Mouse (Mus musculus): Measurements from ENCODE around the gene Gm10837. TPM values are rescaled to one million over a fixed set of nuclear protein-coding genes. Genes with fewer than 3 reads are reported as not detected.

Gene Gm10837
- polyA plus RNA-seq, 1 experiment from 2014 or later, result not detected

- DNase-seq, result no peak
- 4% methylated on average over 12 of the region's 12 CpGs for WGBS (ENCODE audit: insufficient replicate concordance)
- Histone ChIP-seq H3K4me2 (ENCODE audit: low read depth, low read length) (no peak overlapping the region), H3K36me3 (replicated peaks; ENCODE audit: insufficient read depth, low read length) (no peaks in the 10 kb centered on the region), H3K27ac (ENCODE audit: low read depth) (no peak overlapping the region), H3K4me3 (ENCODE audit: low read depth, low read length) (no peak overlapping the region), H3K4me1 (ENCODE audit: insufficient read depth) (peaks cover 3% of the 10 kb centered on the region), H3K27me3 (ENCODE audit: insufficient read depth, low read length) (peaks cover 93% of the 10 kb centered on the region), H3K9ac (replicated peaks) (no peak overlapping the region), H3K9me3 (ENCODE audit: low read length) (no peaks in the 10 kb centered on the region)
- ATAC-seq, result no peak
- TF ChIP-seq CTCF (IDR thresholded peaks at IDR 0.05; ENCODE audit: low read depth), result no peak
- no peak for TF ChIP-seq EP300 (IDR thresholded peaks at IDR 0.05; ENCODE audit: low read depth)
These were observed 4.7 kb upstream of the Gm10837 start for GRCm38 (mm10) chr14:122485635-122486181.

GRCm38 (mm10) chr14:122486611-122487010, 3.8 kb upstream of the Gm10837 start:
- H3K4me2 ChIP-seq (ENCODE audit: low read depth, low read length), result no peak overlapping the region
- H3K4me3 ChIP-seq (ENCODE audit: low read depth, low read length), result no peak overlapping the region
- 9% methylated on average over 1 of the region's 1 CpGs for WGBS (ENCODE audit: insufficient replicate concordance)
- no peaks in the 10 kb centered on the region for H3K36me3 ChIP-seq (replicated peaks; ENCODE audit: insufficient read depth, low read length)
- peaks cover 93% of the 10 kb centered on the region for H3K27me3 ChIP-seq (ENCODE audit: insufficient read depth, low read length)
- H3K27ac ChIP-seq (ENCODE audit: low read depth), result no peak overlapping the region
- TF ChIP-seq EP300 (IDR thresholded peaks at IDR 0.05; ENCODE audit: low read depth), result no peak
- no peak for TF ChIP-seq CTCF (IDR thresholded peaks at IDR 0.05; ENCODE audit: low read depth)
- ATAC-seq (no peak), DNase-seq (no peak)
- H3K9me3 ChIP-seq (ENCODE audit: low read length), result no peaks in the 10 kb centered on the region
- H3K9ac ChIP-seq (replicated peaks), result no peak overlapping the region
- H3K4me1 ChIP-seq (ENCODE audit: insufficient read depth), result peaks cover 5% of the 10 kb centered on the region

DNA sequence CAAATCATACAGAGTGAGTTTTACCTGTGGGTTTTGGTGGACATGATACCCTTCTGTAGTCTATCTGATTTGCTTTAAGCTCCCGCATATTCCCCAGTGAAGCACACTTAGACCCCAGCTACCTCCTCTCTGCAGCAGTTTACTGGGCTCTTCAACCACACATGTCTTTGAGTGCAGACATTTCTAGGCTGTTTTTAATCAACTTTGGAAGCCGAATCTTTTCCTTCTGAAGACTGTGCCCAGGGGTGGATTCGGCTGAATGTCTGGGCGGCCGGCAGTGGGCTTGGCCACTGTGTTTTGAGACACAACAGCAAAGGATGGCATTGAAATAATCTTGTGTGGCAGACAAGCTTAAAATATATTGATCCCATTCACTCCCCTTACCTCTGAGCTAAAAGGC, 3.0 kb upstream of the Gm10837 start:
- Histone ChIP-seq H3K9me3 (ENCODE audit: low read length) (no peaks in the 10 kb centered on the region), H3K27ac (ENCODE audit: low read depth) (no peak overlapping the region), H3K4me2 (ENCODE audit: low read depth, low read length) (no peak overlapping the region), H3K36me3 (replicated peaks; ENCODE audit: insufficient read depth, low read length) (no peaks in the 10 kb centered on the region), H3K9ac (replicated peaks) (no peak overlapping the region), H3K27me3 (ENCODE audit: insufficient read depth, low read length) (peaks cover 88% of the 10 kb centered on the region), H3K4me3 (ENCODE audit: low read depth, low read length) (no peak overlapping the region), H3K4me1 (ENCODE audit: insufficient read depth) (peaks cover 5% of the 10 kb centered on the region)
- whole genome bisulfite sequencing (ENCODE audit: insufficient replicate concordance), result 10% methylated on average over 5 of the region's 5 CpGs
- no peak for DNase-seq
- TF ChIP-seq EP300 (IDR thresholded peaks at IDR 0.05; ENCODE audit: low read depth) (no peak), CTCF (IDR thresholded peaks at IDR 0.05; ENCODE audit: low read depth) (no peak)
- no peak for ATAC-seq

DNA sequence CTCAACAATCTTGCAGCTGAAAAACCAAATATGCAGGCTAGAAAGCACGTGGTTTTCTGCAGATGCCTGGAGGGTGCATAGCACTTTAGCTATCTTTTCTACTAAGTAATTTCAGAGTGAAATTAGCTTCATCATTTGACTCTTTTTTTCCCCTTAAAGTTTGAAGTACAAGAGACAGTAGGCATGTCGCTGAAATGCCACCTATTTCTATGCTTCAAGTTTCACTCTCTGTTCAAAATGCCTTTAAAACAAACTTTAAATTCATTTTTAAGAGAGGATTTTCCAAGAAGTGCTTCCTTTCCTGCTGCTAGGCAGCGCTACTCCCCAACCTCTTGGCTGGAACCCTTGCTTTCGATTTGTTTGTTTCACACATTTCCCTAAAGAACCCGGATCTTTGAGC, 1.3 kb upstream of the Gm10837 start:
- H3K36me3 ChIP-seq (replicated peaks; ENCODE audit: insufficient read depth, low read length), result no peaks in the 10 kb centered on the region
- no peak overlapping the region for H3K9ac ChIP-seq (replicated peaks)
- peaks cover 5% of the 10 kb centered on the region for H3K4me1 ChIP-seq (ENCODE audit: insufficient read depth)
- DNase-seq (no peak), ATAC-seq (no peak)
- no peak for TF ChIP-seq EP300 (IDR thresholded peaks at IDR 0.05; ENCODE audit: low read depth)
- TF ChIP-seq CTCF (IDR thresholded peaks at IDR 0.05; ENCODE audit: low read depth), result no peak
- no peak overlapping the region for H3K4me3 ChIP-seq (ENCODE audit: low read depth, low read length)
- WGBS (ENCODE audit: insufficient replicate concordance), result under 1% methylated on average over 5 of the region's 5 CpGs
- no peak overlapping the region for H3K4me2 ChIP-seq (ENCODE audit: low read depth, low read length)
- H3K9me3 ChIP-seq (ENCODE audit: low read length), result no peaks in the 10 kb centered on the region
- no peak overlapping the region for H3K27ac ChIP-seq (ENCODE audit: low read depth)
- H3K27me3 ChIP-seq (ENCODE audit: insufficient read depth, low read length), result peaks cover 71% of the 10 kb centered on the region

DNA sequence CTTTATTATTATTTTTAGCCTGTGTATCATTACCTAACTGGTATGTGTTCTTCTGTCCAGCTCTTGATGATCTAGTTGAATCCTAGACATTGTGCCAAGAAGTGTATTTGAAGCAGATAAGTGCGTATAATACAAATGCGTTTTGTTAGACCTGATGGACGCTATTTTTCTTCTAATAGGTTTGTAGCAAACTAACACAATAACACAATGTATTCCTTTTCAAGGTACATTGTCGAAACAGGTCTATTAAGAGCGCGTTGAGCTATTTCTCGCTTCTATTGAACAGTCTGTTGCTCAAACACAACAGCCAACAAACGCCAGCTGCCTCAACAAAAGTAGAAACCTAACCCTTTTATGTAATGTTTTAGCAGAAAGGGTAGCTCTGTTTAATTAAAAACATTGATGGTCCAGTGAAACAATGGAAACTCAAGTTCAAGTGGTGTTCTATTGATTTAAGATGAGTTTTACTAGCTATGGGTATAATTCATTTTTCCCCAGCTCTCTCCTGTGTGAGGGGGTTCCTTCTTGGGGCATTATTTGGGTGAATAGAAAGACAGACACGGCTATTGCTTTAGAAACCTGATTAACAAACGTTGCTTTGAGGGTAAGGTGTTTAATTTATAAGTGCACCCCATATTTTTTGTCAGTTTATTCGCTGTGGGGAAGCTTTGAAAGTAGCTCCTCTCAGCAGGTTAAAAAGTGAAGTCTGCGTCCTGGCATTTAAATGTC, 536 bp upstream of the Gm10837 start:
- TF ChIP-seq CTCF (IDR thresholded peaks at IDR 0.05; ENCODE audit: low read depth), result no peak
- no peak for TF ChIP-seq EP300 (IDR thresholded peaks at IDR 0.05; ENCODE audit: low read depth)
- Histone ChIP-seq H3K4me2 (ENCODE audit: low read depth, low read length) (0 out of 2 replicates have a peak overlapping the region, but pooled peaks have one; percentile 62), H3K9me3 (ENCODE audit: low read length) (no peaks in the 10 kb centered on the region), H3K4me3 (ENCODE audit: low read depth, low read length) (peak overlapping the region; percentile 32; the same call in 1 of the 2 replicates), H3K27me3 (ENCODE audit: insufficient read depth, low read length) (peaks cover 63% of the 10 kb centered on the region), H3K4me1 (ENCODE audit: insufficient read depth) (peaks cover 5% of the 10 kb centered on the region), H3K36me3 (replicated peaks; ENCODE audit: insufficient read depth, low read length) (no peaks in the 10 kb centered on the region), H3K9ac (replicated peaks) (no peak overlapping the region), H3K27ac (ENCODE audit: low read depth) (no peak overlapping the region)
- 5% methylated on average over 12 of the region's 12 CpGs for whole genome bisulfite sequencing (ENCODE audit: insufficient replicate concordance)
- DNase-seq (no peak), ATAC-seq (no peak)

GRCm38 (mm10) chr14:122491521-122491920, 1.1 kb downstream of the Gm10837 start:
- Histone ChIP-seq H3K9me3 (ENCODE audit: low read length) (no peaks in the 10 kb centered on the region), H3K4me1 (ENCODE audit: insufficient read depth) (peaks cover 5% of the 10 kb centered on the region), H3K4me2 (ENCODE audit: low read depth, low read length) (no peak overlapping the region), H3K4me3 (ENCODE audit: low read depth, low read length) (no peak overlapping the region), H3K36me3 (replicated peaks; ENCODE audit: insufficient read depth, low read length) (no peaks in the 10 kb centered on the region), H3K27me3 (ENCODE audit: insufficient read depth, low read length) (peaks cover 47% of the 10 kb centered on the region), H3K27ac (ENCODE audit: low read depth) (no peak overlapping the region), H3K9ac (replicated peaks) (no peak overlapping the region)
- TF ChIP-seq EP300 (IDR thresholded peaks at IDR 0.05; ENCODE audit: low read depth), result no peak
- no peak for TF ChIP-seq CTCF (IDR thresholded peaks at IDR 0.05; ENCODE audit: low read depth)
- no peak for DNase-seq
- ATAC-seq, result no peak
- WGBS (ENCODE audit: insufficient replicate concordance), result 56% methylated on average over 6 of the region's 6 CpGs

All from liver, postnatal 0 days (tissue).